Mouse (Mus musculus) neural tube, postnatal 0 days (tissue): Measurements from ENCODE around the gene Klra7. TPM values are rescaled to one million over a fixed set of nuclear protein-coding genes. Genes with fewer than 3 reads are reported as not detected.

ENCODE experiments used
- polyA plus RNA-seq: library from polyadenylated mRNA; unstranded; fragments of >200 nt; fragmentation: Nextera tagmentation; extraction: Ambion mirVana; gene quantifications from 2 replicates; pipeline ENCODE4 v1.2.1, GENCODE M21; 2015

Klra7 gene
- polyA plus RNA-seq = not detected in 2 replicates

GRCm38 (mm10) chr6:130233222-130233621 is at the start of gene Klra7:
TSS of gene Klra7 (minus strand) at chr6:130233322.

GRCm38 (mm10) chr6:130281828-130282227 is 48.7 kb upstream of the Klra7 start, which contains the start of gene Klra10:
TSS of gene Klra10 (minus strand) at chr6:130281928.

GRCm38 (mm10) chr6:130193012-130193411 is 40.1 kb downstream of the Klra7 start, which contains the start of gene Klra9:
TSS of gene Klra9 (minus strand) at chr6:130193112.

Other genes starting within 250 kb of the Klra7 start
- gene Klra6, start 206.4 kb downstream of the Klra7 start, polyA plus RNA-seq = not detected in 2 replicates
- gene Klra4, start 166.1 kb downstream of the Klra7 start, polyA plus RNA-seq = not detected in 2 replicates
- not detected in 2 replicates for gene Klra8, start 103.4 kb downstream of the Klra7 start, polyA plus RNA-seq
- not detected in 2 replicates for gene Klra9, start 40.2 kb downstream of the Klra7 start, polyA plus RNA-seq
- not detected in 2 replicates for gene Klra10, start 48.6 kb upstream of the Klra7 start, polyA plus RNA-seq
- not detected in 2 replicates for gene Klra3, start 104.3 kb upstream of the Klra7 start, polyA plus RNA-seq
- not detected in 2 replicates for gene Klra1, start 153.6 kb upstream of the Klra7 start, polyA plus RNA-seq